Mouse (Mus musculus) midbrain, embryonic 10.5 days (tissue): ENCODE data around the gene Lemd1. TPM values are rescaled to one million over a fixed set of nuclear protein-coding genes. Genes with fewer than 3 reads are reported as not detected.

Source experiments
- DNase-seq: peaks from one replicate; pipeline ENCODE4 v3.0.0-alpha.2; 2017; ENCODE audit warnings: low spot score
- H3K27ac ChIP-seq: fragments of 300-500 bp; sonication (generic); replicated peaks from 2 replicates; pipeline ENCODE4 v1.5.1; 2016; ENCODE audit warnings: mild to moderate bottlenecking
- H3K27me3 ChIP-seq: fragments of 300-500 bp; sonication (generic); 2 replicates; pipeline ENCODE4 v1.6.1; 2016; ENCODE audit warnings: low read depth, mild to moderate bottlenecking; ENCODE audit not compliant: poor library complexity, severe bottlenecking
- H3K36me3 ChIP-seq: fragments of 300-500 bp; sonication (generic); 2 replicates; pipeline ENCODE4 v1.6.1; 2016; ENCODE audit warnings: mild to moderate bottlenecking, moderate library complexity
- H3K4me1 ChIP-seq: fragments of 300-500 bp; sonication (generic); 2 replicates; pipeline ENCODE4 v1.6.1; 2016
- H3K4me3 ChIP-seq: fragments of 300-500 bp; sonication (generic); 2 replicates; pipeline ENCODE4 v1.5.1; 2016; ENCODE audit warnings: mild to moderate bottlenecking, moderate library complexity
- H3K9me3 ChIP-seq: fragments of 300-500 bp; sonication (generic); replicated peaks from 2 replicates; pipeline ENCODE4 v1.6.1; 2016; ENCODE audit warnings: mild to moderate bottlenecking
- WGBS: fragments of 180-500 bp; shearing (Covaris S2); methylation state at CpG from one replicate; pipeline ENCODE4 v1.1.7; 2016; 5-methylcytosine and 5-hydroxymethylcytosine counted together
- polyA plus RNA-seq: library from polyadenylated mRNA; unstranded; fragments of >200 nt; fragmentation: Nextera tagmentation; extraction: Ambion mirVana; gene quantifications from 2 replicates; pipeline ENCODE4 v1.2.1, GENCODE M21; 2016

Gene Lemd1
- polyA plus RNA-seq, 1 experiment from 2014 or later: 6.2 TPM

DNA sequence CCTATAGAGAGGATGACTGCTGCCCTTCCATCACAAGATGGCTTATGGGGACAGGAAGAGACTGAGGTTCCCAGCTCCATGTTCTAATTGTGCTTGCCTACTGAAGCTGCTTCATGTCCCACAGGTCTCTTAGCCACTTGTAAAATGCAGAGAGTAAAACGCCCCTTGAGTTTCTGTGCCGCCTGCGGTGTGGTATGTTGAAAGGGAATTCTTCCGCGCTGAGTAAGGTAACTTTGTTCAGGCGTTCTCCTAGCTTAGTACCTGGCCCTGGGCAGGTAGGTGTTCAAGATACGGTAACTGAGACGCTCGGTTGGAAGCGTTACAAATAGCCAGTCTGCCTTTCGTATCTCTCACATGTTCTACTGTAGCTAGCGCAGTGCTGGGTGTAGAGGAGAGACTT lies 20.4 kb downstream of the Lemd1 start:
- Histone ChIP-seq H3K4me3 (peak overlapping the region; percentile 51), H3K4me1 (peaks cover 74% of the 10 kb centered on the region), H3K27me3 (peaks cover 34% of the 10 kb centered on the region), H3K27ac (peak overlapping the region; percentile 72; the same call in 1 of the 2 replicates), H3K9me3 (no peaks in the 10 kb centered on the region), H3K36me3 (no peaks in the 10 kb centered on the region)
- 47% methylated on average over 12 of the region's 12 CpGs for WGBS
- no peak for DNase-seq

DNA sequence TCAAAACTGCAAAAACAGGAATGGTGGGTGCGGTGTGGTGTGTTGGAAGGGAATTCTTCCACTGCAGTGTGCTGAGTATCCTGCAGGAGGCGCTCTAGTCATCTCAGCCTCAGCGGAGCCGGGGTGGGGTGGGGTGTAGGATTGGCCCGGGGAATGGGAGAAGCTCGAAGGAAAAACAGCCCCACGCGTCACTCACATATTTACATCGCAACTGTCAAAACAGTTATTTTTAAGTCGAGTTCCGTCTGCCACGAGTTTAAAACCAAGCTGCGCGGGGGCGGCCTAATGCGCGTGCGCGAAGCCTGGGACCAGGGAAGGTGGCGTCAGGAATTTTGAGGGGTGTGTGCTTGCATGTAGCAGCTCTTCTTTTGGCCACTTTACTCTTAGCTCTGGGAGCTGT lies 21.0 kb downstream of the Lemd1 start:
- 4% methylated on average over 20 of the region's 20 CpGs for WGBS
- Histone ChIP-seq H3K4me1 (peaks cover 72% of the 10 kb centered on the region), H3K27ac (peak overlapping the region; percentile 72), H3K36me3 (no peaks in the 10 kb centered on the region), H3K4me3 (peak overlapping the region; percentile 51), H3K9me3 (no peaks in the 10 kb centered on the region), H3K27me3 (peaks cover 34% of the 10 kb centered on the region)
- peak; percentile 69 for DNase-seq

DNA sequence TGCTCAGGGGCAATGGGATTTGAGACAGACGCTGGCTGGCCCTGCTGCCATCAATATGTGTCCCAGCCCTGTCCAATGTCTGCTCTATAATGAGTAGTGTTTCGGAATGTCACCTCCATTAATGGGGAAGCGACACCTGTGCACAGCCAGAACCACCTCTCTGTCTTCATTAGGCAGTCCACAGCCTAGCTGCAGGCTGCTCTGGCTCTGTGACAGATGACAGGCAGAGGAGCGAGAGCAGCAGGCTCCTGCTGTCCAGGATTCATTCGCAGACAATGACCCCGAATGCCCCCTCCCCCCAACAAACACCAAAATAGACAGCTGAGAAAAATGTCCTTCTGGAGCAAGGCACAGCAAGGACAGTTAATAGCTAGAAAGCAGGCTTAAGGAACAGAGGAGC lies 21.8 kb downstream of the Lemd1 start:
- peak; percentile 17 for DNase-seq
- H3K27me3 ChIP-seq: peaks cover 34% of the 10 kb centered on the region
- H3K27ac ChIP-seq: peak overlapping the region; percentile 72; the same call in 1 of the 2 replicates
- 52% methylated on average over 6 of the region's 6 CpGs for WGBS
- H3K9me3 ChIP-seq: no peaks in the 10 kb centered on the region
- H3K4me1 ChIP-seq: peaks cover 65% of the 10 kb centered on the region
- H3K36me3 ChIP-seq: no peaks in the 10 kb centered on the region
- H3K4me3 ChIP-seq: no peak overlapping the region

DNA sequence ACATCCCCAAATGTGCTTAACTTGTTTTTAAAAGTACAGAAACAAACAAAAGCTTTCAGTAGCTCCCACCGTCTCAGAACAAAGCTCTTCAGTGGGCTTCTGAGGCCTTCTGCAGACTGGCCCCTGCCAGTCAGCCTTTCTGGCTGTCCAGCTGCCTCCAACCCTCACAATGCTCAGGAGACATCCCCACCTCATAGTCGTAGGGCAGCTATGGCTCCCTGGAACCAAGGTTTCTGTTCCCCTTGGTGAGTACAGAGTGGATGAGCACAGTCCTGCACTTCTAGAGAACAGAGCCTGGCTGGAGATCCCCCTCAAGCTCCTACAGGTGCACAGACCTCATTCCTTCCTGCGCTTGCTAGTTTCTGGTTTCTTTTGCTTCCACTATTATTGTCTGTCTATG lies 25.0 kb downstream of the Lemd1 start:
- no peaks in the 10 kb centered on the region for H3K9me3 ChIP-seq
- no peak for DNase-seq
- H3K36me3 ChIP-seq: no peaks in the 10 kb centered on the region
- WGBS: 63% methylated on average over 3 of the region's 3 CpGs
- H3K27me3 ChIP-seq: peaks cover 35% of the 10 kb centered on the region
- H3K4me3 ChIP-seq: no peak overlapping the region
- peaks cover 49% of the 10 kb centered on the region for H3K4me1 ChIP-seq
- H3K27ac ChIP-seq: 0 out of 2 replicates have a peak overlapping the region, but pooled peaks have one; percentile 29

DNA sequence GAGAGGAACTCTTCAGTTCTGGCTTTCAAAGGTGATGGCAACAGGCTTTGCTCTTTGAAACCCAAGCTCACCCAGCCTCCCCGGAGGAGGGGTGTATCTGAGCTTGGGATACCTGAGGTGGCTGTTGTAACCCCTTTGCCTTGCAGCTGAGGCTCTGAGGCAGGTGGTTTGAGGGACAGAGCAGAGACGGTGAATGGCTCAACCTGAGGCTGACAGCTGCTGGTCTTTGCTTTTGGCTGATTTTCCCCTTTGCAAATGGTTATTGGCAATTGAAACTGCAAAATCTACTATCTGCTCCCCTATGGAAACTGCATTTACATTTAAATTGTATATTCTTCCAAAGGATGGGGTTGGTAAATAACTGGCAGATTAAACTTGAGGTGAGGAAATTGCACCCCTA lies 30.4 kb downstream of the Lemd1 start:
- Histone ChIP-seq H3K4me1 (peaks cover 36% of the 10 kb centered on the region), H3K27me3 (peaks cover 15% of the 10 kb centered on the region), H3K4me3 (no peak overlapping the region), H3K36me3 (no peaks in the 10 kb centered on the region), H3K27ac (peak overlapping the region; percentile 71), H3K9me3 (no peaks in the 10 kb centered on the region)
- no peak for DNase-seq
- 32% methylated on average over 2 of the region's 2 CpGs for WGBS

DNA sequence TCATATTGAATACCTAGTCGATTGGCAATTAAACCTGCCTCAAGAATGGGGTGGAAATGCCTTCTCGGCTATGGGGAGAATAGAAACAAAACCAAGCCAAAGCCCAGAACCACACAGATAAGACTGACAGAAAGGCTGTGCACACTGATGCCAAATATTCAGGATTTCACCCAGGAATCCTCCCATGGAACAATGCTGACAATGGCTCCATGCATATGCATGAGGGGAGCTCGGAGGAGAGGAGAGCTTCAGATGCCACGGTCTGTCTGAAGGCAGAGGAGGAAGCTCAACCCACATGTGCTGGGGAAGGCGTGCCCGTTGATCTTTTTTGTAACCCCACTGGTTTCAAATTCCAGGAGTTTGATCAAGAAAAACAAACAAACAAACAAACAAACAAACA lies 30.9 kb downstream of the Lemd1 start:
- Histone ChIP-seq H3K4me3 (no peak overlapping the region), H3K36me3 (no peaks in the 10 kb centered on the region), H3K9me3 (no peaks in the 10 kb centered on the region), H3K27ac (peak overlapping the region; percentile 71; the same call in 1 of the 2 replicates), H3K4me1 (peaks cover 34% of the 10 kb centered on the region), H3K27me3 (peaks cover 15% of the 10 kb centered on the region)
- WGBS: 20% methylated on average over 6 of the region's 6 CpGs
- no peak for DNase-seq

DNA sequence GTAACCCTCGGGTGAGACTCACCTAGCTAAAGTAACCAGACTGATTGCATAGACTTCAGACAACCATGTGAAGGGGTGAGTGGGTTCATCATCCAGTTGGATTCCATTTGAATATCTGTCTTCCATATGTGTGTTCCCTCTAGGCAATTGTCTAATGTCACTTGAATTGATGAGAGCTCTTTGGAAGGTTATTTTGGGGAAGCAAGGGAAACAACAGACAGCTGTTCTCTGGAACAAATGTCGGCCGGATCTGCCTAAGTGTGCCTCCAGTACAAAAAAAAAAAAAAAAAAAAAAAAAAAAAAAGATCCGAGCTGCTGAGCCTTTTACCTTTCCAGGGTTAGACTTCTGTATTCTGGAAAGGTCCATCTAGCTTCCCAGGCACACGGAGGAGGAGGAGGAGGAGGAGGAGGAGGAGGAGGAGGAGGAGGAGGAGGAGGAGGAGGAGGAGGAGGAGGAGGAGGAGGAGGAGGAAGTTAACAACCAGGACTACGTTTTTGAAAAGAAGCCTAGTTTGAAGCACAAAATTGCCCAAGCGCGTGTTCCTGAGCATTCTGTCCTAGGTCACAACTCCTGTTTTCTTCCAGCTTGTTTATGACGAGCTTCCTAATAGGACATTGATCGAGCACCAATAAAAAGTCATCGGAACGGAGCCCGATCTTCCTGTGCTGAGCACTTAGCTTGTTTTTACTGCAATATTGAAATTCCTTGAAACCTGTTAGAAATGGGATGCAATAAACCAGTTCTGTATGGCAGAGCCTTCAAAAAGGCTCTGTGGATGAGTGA lies 35.3 kb downstream of the Lemd1 start:
- Histone ChIP-seq H3K36me3 (no peaks in the 10 kb centered on the region), H3K27ac (no peak overlapping the region), H3K27me3 (peaks cover 9% of the 10 kb centered on the region), H3K4me1 (peaks cover 18% of the 10 kb centered on the region), H3K9me3 (no peaks in the 10 kb centered on the region), H3K4me3 (no peak overlapping the region)
- WGBS: 86% methylated on average over 12 of the region's 13 CpGs
- DNase-seq: no peak

DNA sequence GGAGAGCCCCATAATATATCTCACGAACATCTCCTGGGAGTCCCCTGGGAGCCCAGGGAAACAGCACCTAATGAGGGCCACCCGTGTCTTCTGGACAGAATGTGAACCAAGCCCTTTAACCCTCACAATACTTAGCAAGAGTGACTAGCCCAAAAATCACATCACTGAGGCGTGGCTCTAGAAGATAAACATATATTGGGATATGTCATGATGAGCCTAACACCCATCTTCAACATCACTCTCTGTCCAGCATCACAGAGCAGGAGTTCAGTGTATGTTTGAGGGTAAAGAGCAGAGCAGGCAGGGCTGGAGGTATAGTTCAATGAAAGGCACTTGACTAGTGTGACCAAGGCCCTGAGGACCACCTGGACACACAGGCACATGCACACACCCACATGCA lies 38.4 kb downstream of the Lemd1 start, which contains the start of gene Gm10188:
Gene Gm10188, minus strand, starts transcription at position 101 of the 400 bp plus-strand sequence.
- DNase-seq: no peak
- Histone ChIP-seq H3K27ac (no peak within 1 kb of the TSS), H3K4me3 (no peak within 1 kb of the TSS), H3K4me1 (peaks cover 7% of the 10 kb centered on the region), H3K9me3 (no peaks in the 10 kb centered on the region), H3K27me3 (peaks cover 36% of the 10 kb centered on the region), H3K36me3 (no peaks in the 10 kb centered on the region)
- WGBS: 89% methylated on average over 3 of the region's 3 CpGs

DNA sequence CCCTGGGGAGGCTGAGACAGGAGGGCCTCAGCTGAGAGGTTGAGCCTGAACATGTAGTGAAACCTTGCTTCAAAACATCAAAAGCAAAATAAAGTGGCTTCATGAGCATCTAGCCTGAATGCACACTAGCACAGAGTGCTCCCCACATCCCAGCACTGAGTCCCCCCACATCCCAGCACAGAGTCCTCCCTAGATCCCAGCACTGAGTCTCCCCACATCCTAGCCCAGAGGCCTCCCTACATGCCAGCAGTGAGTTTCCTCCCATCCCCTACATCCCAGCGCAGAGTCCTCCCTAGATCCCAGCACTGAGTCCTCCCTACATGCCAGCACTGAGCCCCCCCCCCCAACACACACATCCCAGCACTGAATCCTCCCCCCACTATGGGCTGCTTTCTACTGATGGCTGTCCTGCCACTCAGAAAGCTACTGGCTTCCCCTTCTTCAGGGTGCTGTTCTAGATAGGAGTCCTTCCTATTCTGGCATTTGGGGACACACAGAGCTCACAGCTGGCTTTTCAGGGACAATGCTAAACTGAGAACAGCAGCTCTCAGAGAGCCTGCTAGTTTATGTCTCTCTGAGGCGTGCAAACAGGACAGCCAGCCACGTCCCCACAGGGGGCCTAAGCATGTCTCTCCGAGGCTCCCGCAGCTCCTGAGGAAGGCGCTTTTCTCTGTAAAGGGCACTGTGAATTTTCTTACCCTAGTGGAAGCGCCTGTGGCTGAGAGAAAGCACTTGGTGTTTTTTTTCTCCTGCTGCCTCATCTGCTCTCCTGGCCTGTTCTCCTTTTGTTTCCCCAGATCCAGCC lies 40.4 kb downstream of the Lemd1 start:
- H3K36me3 ChIP-seq: no peaks in the 10 kb centered on the region
- H3K9me3 ChIP-seq: no peaks in the 10 kb centered on the region
- no peak for DNase-seq
- H3K27me3 ChIP-seq: peaks cover 44% of the 10 kb centered on the region
- 28% methylated on average over 7 of the region's 7 CpGs for WGBS
- no peak overlapping the region for H3K4me3 ChIP-seq
- peaks cover 7% of the 10 kb centered on the region for H3K4me1 ChIP-seq
- H3K27ac ChIP-seq: peak overlapping the region; percentile 58

DNA sequence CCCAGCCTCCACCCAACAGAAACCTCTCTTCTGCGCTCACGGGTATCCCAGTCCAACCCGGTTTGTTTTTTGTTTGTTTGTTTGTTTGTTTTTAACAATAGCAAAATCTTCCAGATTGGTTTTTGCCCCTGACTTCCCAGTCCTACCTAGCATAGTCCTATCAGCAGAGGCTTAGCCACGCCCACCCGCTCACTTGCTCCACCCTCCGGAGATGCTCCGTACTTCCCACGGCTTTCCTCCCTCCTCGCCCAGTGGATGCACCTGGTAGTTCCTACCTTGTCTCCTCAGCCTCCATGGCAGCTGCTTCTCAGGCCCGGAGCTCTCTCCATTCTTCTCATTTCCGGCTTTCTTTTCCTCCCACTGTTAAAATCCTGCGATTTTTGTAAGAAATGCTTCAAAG lies 42.3 kb downstream of the Lemd1 start:
- Histone ChIP-seq H3K27ac (no peak overlapping the region), H3K4me1 (peaks cover 7% of the 10 kb centered on the region), H3K27me3 (peaks cover 44% of the 10 kb centered on the region), H3K36me3 (no peaks in the 10 kb centered on the region), H3K9me3 (no peaks in the 10 kb centered on the region), H3K4me3 (no peak overlapping the region)
- WGBS: 21% methylated on average over 12 of the region's 12 CpGs
- peak; percentile 58 for DNase-seq

DNA sequence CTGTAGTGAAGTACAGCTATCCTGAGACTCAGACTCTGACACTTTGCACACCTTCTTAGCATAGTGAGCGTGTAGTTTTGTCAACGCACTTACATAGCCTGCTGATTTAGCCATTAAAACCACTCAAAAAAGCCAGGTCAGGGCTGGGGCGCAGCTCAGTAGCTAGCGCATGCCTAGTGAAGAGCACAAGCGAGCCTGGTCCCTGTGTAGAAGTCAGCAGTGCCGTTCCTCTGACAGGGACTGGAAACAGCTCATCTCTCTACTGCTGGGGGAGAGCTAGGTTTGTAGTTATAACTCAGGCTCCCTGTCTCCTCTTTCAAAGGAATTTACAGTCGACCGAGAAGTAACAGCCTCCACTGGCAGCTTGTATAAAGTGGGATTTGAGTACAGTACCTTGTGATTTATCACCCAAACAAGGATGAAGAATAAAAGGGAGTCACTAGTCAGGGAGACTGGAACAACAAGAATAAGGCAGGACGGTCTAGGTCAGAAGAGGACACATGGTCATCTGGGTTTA lies 43.6 kb downstream of the Lemd1 start:
- Histone ChIP-seq H3K27me3 (peaks cover 44% of the 10 kb centered on the region), H3K4me3 (no peak overlapping the region), H3K4me1 (peaks cover 7% of the 10 kb centered on the region), H3K36me3 (no peaks in the 10 kb centered on the region), H3K27ac (no peak overlapping the region), H3K9me3 (no peaks in the 10 kb centered on the region)
- no peak for DNase-seq
- WGBS: 76% methylated on average over 9 of the region's 9 CpGs

DNA sequence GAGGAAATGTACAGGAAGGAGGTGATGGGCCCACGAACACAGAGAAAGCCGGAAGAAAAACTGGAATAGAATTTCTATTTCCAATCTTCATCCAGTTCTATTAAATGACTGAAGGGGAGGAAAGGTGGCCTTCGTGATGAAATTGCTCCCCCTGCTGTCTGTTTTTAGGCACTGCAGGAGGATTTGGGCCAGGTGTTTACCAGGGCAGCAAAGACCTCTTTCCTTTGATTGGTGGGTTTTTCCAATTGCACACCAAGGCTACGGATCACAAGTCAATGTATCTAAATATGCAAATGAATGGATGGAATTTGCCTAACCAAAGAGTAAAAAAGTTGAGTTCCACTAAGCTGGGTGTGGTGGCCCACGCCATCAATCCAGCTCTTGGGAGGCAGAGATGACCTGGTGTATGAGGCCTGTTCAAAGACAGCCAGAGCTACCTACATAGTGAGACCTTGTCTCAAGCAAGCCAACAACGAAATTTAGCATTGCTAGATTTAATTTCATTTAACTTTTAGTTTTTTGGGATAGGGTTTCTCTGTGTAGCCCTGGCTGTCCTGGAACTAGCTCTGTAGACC lies 46.4 kb downstream of the Lemd1 start:
- peak; percentile 64 for DNase-seq

More for the DNA sequence above, 46.4 kb downstream of the Lemd1 start:
- peaks cover 27% of the 10 kb centered on the region for H3K27me3 ChIP-seq
- no peak overlapping the region for H3K27ac ChIP-seq
- no peaks in the 10 kb centered on the region for H3K9me3 ChIP-seq
- H3K4me1 ChIP-seq: no peaks in the 10 kb centered on the region
- 28% methylated on average over 6 of the region's 6 CpGs for WGBS
- H3K4me3 ChIP-seq: no peak overlapping the region
- H3K36me3 ChIP-seq: no peaks in the 10 kb centered on the region
